Mouse (Mus musculus) ovary, postnatal 10 days (tissue): ENCODE results near the gene Coq10a.

Source experiments
- DNase-seq: peaks from one replicate; pipeline ENCODE4 v3.0.0; 2022; ENCODE audit warnings: low spot score

Coq10a gene

DNA sequence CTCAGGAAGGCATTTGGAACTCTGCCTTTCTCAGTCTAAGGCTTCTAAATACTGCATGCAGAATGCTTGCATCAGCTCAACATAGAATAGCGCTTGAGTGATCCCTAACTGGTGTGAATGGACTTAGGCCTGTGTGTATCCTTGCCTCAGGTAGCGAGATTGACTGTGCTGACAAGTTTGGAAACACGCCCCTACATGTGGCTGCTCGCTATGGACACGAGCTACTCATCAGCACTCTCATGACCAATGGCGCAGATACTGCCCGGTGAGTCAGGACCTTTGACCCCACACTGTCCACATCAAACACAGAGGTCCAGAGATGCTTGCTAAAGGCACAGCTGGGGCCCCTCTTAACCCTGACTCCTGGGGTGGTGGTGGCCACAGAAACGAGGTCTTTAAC lies 13.7 kb upstream of the Coq10a start:
- no peak for DNase-seq

DNA sequence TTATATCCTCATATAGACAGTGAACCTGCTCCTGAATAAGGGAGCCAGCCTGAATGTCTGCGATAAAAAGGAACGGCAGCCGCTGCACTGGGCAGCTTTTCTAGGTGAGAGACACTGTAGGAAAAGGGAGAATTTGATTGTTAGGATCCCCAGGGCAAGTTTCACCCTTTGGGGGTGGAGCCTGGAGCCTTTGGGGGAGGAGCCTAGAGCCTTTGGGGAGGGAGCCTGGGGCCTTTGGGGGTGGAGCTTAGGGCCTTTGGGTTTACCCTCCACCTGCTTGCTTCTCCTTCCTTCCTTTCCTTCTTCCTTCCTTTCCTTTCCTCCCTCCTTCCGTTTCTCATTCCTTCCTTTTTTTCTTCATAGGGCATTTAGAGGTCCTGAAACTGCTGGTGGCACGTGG lies 11.8 kb upstream of the Coq10a start:
- no peak for DNase-seq

DNA sequence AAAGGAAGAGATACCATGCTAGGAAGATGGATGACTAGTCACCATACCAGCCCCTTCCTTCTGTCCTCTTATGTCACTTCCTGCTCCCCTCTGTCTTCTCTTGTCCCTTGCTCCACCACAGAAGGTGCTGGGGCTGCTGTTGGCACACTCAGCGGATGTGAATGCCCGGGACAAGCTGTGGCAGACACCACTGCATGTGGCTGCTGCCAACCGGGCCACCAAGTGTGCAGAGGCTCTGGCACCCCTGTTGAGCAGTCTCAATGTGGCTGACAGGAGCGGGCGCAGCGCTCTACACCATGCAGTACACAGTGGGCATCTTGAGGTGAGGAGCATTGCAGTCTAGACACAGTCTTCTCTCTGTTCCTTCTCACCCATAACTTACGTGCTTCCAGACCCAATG lies 10.5 kb upstream of the Coq10a start:
- no peak for DNase-seq

DNA sequence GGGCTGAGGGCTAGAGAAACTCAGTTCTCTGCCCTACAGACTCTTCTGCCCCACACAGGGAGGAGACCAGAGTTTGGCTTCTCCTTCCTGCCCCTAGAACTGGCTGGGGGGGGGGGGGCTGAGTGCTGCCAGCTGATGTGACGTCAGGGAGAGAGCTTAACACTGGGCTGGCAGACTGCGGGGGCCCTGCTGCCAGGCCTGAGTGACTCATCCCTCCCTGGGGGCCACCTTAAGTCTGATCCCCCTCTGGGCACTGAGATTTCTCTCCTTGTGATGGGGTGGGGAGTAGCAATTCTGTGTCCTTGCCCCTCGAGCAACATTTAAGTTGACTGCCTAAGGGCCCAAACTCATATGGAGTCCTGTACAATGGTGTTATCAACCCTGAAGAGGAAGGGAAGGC lies 9.7 kb upstream of the Coq10a start:
- DNase-seq = no peak

DNA sequence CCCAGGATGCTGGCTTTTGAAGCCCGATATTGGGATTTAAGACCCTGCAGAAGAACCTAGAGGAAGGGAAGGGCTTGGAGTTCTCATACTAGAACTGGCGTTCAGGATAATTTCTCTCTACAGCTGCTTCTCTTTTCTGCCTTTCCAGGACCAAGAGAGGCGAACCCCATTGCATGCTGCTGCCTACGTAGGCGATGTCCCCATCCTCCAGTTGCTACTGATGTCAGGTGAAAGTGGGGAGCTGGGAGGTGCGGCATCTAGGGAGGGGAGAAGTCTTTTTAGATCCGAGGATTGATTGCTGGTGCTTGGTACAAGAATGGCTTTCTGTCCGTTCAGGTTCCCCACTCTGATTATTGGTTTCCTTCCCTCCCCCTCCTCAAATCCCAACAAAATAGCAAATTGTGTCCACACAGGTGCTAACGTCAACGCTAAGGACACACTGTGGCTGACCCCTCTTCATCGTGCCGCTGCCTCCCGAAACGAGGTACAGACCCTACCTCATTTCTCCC lies 9.2 kb upstream of the Coq10a start:
- DNase-seq = no peak

DNA sequence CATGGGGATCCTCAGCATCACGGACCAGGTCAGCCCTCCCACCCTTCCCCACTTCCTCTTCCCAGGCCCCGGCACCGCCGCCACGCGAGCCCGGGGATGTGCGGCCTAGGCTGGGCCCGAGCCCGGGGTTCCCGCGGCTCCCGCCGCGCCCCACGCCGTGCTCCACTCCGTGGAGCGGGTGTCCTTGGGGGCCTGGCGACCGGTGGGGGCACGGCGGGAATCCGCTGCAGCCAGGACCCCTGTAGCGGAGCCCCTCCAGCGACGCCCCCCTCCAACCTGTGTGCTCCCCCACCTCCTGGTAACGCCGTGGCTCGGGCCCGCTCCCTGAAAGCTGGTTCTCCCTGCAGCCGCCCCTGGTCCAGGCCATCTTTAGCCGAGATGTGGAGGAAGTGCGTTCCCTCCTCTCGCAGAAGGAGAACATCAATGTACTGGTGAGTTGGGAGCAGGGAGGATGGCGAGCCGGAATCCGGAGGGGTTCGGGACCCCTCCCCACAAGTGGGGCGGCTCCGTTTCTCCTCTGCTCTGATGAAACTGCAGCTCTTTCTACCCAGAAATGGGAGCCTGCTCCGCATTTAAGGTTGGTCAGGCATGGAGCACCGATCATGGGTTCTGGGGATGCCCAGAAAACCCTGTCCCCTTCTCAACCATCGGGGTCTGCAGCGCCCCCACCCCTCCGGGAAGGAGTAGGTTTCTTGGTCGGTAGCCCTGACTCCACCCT lies 8.6 kb upstream of the Coq10a start:
- peak; percentile 38 for DNase-seq

DNA sequence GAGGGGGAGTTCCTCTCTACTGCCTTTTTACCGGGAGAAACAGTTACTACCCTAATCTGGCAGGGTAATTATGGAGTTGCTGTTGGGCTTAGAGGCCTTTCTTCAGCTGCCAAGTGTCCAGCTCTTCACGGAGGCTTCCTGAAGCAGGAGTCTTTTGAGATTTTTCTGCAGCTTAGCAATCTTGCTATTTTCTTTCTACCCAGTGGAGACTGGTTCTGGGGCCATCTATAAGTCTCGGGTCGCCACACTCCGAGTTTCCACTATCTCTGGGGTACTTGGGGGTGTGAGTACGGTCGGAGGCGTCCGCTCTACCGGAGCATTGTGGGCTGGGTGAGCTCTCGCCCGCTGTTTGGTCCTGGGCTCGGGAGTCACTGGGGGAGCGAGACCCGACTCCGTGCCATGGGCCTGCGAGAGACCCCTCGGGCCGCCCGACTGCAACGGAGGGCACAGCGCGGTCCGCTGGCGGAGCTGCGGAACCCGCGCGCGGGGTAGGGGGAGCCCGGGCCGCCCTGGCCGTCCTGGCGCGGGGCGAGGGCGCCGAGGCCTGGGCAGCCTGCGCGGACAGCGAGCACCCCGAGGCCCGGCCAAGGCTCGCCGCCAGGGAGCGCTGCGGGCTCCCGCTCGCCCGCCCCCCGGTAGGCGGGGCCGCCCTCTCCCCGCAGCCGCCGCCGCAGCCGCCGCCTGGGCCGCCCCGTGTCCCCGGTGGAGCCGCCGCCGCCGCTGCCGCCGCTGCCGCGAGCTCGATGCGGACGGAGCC lies 7.8 kb upstream of the Coq10a start, which contains the start of gene Ankrd52:
Gene Ankrd52 (plus strand): TSS at position 661 of the 757 bp plus-strand sequence.
- peak; percentile 80 for DNase-seq

DNA sequence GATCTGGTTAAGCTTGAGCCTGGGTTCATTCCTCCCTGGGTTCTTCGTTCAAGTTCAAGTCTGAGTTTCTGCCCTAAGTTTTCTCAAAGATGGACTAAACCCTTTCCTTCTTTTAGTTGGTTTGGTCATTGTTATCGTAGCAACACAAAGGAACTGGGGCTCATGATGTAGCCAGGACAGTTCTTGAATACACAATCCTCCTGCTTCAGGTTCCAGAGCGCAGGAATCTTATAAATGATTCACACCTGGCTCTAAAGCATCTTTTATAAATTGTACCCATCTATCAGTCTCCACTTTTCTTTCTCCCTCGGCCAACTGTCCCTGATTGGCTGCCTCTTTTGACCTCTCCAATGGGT lies 7.3 kb upstream of the Coq10a start:
- no peak for DNase-seq

DNA sequence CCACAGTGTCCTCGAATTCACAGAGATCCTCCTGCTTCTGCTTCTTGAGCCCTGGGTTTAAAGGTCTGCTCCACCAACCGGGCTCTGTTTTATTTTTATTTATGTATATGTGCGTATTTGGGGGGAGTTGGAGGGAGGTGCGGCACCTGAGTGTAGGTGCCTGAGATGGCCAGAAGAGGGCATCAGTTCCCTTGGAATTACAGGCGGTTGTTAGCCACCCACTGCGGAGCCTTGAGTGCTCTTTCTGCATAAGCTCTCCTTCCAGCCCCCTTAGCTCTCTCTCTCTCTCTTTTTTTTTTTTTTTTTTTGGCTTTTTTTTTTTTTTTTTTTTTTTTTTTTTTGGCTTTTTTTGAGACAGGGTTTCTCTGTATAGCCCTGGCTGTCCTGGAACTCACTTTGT lies 5.6 kb upstream of the Coq10a start:
- no peak for DNase-seq

DNA sequence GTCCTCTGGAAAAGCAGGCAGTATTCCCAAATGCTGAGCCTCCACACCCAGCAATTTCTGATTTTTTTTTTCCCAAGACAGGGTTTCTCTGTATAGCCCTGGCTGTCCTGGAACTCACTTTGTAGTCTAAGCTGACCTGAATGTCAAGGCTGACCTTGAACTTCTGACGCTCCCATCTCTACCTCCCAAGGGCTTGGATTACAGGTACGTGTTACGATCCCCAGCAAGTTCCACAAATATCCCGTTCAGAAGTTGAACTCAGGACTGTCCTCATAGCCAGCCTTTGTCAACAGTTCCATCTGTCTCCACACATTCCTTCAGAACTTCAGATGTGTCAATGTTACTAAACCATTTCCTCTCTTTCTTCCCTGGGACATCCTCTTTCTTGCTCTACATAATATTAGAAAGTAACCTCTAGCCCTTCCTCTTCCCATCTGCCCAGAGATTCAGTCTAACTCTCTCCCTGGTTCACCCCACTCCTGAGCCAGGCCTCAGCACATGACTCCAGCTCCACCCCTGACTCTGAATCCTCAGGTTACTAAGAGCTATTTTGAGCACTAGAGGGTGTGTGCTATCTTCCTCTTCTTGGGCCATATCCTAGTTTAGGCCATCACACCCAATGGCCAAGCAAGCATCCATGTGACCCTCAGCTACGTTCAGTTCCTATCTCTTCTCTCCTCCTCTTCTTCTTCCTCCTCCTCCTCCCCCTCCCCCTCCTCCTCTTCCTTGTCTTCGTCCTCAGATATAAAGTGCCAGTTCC lies 4.4 kb upstream of the Coq10a start:
- no peak for DNase-seq

DNA sequence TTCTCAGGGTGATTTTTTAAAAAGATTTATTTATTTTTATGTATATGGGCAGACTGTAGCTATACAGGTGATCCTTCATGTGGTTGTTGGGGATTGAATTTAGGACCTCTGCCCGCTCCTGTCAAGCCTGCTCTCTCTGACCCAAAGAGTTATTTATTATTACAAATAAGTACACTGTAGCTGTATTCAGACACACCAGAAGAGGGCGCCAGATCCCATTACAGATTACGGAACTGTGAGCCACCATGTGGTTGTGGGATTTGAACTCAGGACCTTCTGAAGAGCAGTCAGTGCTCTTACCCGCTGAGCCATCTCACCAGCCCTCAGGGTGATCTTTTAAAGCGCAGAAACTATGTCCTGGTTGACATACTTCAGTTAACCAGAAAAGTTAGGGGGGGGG lies 3.3 kb upstream of the Coq10a start:
- DNase-seq = no peak

DNA sequence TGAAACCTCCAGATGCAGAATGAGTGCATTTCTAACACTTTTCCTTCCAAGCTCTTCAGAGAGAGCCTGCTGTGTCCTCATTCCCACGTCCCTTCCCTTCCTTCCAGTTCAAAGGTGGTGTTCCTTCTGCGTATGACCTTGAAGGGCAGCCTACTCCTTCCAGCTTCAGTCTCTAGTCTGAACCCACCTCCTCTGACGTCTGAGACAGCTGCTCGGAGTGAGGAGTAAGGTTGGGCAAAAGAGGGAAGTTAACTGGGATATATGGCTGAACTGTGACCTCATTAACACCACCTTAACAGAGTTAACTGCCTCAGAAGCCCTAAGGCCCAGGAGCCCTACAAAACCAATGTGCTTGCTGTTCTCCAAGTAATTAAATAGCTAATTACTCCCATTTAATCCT lies 1.8 kb upstream of the Coq10a start:
- no peak for DNase-seq

DNA sequence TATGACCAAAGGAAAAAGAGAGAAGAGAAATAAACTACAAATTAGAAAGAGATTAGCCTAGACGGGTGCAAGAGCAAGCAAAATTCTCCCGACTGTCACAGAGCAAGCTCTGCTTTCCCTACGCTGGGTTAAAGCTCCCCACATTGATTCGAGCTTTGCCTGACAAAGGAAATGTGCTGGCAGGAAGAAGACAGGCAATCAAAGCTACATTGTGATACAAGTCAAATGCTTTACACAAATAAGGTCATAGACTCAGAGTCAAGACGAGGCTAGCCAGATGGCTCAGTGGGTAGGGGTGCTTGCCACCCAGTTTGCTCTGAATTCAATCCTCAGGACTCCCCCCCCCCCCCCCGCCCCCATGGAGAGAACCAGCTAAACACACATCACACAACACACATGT lies 1.2 kb upstream of the Coq10a start:
- DNase-seq = no peak

DNA sequence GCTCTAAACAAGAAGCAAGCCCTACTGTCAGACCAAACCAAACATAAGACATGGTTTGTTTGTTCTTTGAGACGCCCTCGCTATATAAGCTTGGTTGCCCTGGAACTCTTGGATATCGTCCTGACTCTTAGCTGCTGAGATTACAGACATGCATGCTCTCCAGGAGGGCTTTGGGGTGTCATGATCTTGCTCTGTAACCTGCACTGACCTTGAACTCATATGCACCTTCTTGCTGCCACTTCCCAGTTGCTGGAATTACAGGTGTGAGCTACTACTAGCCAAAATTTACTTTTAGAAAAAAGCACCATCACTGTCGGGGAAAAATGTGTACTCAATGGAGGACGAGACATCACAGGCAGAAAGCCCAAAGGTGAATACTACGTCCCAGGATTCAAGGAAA lies 802 bp upstream of the Coq10a start:
- DNase-seq = no peak

DNA sequence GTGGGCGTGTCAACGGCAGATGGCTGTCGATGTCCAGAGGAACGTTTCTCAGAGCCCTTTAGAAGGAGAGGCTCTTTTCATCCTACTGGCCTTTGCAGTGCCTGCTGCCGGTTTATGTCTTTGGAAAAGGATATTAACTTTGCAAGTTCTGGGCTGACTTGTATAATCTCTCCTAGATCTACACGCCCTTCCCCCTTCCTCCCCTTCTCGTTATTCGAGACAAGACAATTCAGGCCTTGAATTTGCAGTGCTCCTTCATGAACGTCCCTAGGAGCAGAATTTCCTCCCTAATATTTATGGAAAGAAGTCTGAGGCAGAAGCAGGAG lies 384 bp upstream of the Coq10a start:
- no peak for DNase-seq

DNA sequence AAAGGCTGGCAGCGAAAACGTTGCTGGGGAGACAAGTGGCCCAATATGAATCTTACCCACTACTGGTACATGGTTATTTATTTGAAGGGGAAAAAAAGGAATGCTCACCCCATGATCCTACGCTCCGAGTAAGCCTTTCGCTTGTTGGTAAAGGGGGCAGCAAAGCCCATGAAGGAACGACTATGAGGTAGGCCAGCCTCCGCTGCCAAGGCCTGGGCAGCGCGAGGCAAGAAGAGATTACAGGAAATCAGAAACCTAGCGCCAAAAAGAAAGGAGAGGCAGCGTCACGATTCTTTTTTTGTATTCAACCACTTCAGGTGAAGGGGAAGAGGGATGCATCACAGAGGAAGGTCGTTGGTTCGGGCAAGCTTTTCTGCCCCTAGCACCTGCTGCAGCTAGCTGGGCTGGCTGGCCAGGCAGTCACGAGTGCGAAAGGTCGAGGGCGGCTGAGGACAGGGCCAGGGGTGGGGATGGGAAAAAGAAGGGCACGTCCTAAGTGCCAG lies 847 bp downstream of the Coq10a start:
- no peak for DNase-seq

DNA sequence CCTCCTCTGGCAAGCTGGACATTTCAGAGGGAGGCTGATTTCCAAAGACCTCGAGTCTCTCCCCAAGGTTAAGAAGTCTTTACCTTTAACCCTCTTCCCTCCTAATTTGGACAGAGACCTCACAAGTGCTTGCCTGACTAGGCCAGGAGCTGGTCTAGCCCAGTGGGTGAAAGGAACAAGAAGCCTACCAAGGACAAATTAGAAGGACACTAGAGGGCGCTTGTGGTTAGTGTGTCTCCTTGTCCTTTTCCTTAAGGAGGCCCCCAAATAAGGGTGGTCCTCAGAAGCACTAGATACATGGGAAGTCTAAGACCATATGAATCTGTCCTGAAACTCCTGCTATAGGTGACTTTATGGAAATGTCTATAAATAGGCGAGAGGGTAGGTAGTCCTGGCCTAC lies 6.2 kb downstream of the Coq10a start:
- no peak for DNase-seq

DNA sequence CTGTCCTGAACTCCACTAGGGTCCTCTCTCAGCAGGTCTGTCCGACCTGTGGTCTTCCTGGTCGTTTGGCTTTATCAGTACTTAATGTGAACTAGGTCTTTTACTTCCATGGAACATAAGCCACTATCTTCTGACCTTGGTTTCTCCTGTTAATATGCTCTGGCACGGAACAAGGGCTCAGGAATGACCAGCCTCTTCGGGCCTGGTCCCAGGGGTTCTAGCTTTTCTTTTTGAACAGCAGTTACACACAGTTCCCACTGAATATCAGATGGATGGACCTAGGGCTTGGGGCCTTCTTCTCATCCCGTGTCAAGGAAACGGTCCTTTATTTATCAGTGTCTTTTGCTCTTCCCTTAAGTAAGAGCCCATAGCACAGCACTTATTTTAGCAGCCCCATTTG lies 7.0 kb downstream of the Coq10a start:
- no peak for DNase-seq

DNA sequence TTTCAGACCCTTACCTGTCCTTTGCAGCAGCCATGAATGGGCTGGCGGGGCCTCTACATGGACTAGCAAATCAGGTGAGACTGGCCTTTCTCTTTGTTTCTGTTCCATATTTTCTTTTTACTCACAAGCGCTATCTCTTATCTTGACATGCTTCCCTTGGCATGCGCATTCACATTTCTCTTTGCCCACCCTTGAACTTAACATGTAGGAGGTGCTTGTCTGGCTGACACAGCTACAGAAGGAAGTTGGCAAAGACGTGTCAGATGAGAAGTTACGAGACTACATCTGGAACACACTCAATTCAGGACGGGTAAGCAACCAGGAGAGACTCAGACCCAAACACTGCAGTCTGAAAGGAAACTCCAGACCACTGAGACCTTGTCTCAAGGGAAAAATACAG lies 9.6 kb downstream of the Coq10a start:
- DNase-seq = no peak

DNA sequence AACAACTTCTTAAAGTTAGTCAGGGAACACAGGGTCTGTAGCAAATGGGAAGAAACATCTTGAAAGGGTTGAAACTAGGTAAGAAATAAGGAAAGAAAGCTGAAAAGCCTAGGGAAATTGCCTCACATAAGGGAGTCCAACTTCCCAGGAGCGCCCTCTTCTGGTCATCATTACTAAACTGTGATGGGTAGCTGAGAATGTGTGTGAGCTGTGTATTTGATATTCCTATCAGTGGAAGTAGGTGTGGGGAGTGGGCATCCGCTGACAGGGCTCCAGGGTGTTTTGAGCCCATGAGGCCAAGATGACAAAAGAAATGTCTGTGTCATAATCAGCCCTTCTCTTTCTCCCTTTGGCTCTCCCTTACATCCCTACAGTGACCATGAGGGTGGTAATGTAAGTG lies 10.0 kb downstream of the Coq10a start:
- DNase-seq = no peak

DNA sequence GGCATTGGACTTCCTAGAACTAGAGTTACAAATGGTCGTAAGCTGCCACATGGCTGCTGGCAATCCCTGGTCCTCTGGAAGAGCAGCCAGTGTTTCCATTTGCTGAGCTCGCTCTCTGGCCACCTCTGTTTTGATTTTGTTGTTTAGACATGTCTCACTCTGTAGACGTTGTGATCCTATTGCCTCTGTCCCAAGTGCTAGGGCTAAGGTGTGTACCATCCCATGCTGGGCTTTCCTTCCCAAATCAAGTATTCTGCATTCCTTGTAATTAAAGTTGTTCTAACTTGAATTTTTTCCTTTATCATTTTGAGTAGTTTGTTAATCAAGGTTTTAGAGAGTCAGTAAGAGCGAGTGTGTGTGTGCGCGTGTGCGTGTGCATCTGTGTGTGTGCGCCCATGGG lies 21.3 kb downstream of the Coq10a start:
- no peak for DNase-seq

DNA sequence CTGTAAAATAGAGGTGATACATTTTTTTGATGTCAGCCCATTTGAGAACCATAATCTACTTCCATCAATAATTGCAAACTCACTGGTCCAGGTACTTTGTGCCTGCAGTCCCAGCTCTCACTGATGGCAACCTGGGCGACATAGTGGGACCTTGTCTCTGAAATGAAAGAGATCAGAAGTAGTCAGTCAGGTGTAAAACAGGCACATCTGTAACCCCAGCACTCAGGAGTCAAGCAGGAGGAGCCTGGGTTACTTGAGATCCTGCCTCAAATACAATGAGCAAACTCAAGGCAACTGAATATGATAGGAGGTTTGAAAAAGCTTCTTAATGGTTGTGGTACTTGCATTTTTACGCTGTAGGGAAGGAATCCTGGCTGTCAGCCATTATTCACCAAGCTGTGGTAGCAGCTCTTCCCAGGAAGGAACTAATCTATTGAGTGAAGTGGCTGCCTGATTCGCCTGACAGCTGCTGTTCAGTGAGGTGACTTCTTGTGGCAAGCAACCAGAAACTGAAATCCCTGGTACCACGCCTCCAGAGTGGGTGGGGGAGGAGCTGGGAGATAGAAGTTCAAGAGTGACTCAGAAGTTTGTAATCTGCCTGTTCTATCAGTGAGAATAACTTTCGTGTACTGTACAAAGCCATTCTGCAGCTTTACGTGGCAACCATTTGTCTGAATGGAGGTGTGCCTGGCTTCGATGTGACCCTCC lies 24.1 kb downstream of the Coq10a start:
- DNase-seq = no peak
